Mouse (Mus musculus): Measurements from ENCODE around the gene Akr7a5. TPM values are rescaled to one million over a fixed set of nuclear protein-coding genes. Genes with fewer than 3 reads are reported as not detected.
A peak's percentile ranks its signal among the peaks of the same experiment; 100 is the strongest.

Gene Akr7a5
- 220 and 232 TPM in 2 replicates for polyA plus RNA-seq (2015; fragmentation: Nextera tagmentation; extraction: Ambion mirVana)

DNA sequence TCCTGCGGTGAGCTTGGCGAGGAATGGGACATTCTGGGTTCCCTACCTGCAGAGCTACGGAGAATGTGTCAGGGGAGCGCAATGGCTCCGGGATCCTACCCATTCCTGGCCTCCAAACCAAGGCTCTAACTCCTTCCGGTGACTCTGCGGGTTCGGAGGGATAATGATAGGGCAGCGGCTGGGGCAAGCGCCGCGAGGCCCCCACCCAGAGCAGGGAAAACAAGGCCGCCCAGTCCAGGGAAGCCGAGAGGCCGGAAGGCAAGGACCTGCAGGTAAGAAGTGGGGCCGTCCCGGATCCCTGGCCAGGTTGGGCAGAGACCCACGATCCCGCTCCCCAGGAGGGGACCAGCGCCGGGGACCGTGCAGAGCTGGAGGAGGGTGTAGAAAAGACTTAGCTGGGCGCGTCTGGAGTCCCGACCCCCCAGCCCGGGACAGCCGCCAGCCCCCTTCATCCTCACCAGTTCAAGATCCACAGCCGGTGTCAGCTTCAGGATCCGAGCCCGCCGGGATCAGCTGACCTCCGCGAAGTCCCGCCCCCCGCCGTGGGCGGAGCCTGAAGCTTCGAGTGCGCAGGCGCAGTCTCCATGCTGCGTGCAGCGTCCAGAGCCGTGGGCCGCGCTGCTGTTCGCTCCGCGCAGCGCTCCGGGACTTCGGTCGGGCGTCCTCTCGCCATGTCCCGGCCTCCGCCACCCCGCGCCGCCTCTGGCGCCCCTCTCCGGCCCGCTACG is at the start of gene Akr7a5, which contains the start of gene Pqlc2:
Gene Akr7a5, plus strand, starts transcription at position 574 of the 728 bp plus-strand sequence.
Gene Pqlc2, minus strand, starts transcription at position 538 of the 728 bp plus-strand sequence.
- no peaks in the 10 kb centered on the region for H3K9me3 ChIP-seq (replicated peaks; ENCODE audit: low read length)
- ATAC-seq (replicated peaks; ENCODE audit: low FRiP score, low read depth) (peak; percentile 76), DNase-seq (ENCODE audit: low spot score) (peak; percentile 95)
- H3K4me1 ChIP-seq (replicated peaks; ENCODE audit: insufficient read depth, low read length), result peaks cover 11% of the 10 kb centered on the region; the same call in 1 of the 2 replicates
- no peaks in the 10 kb centered on the region for H3K27me3 ChIP-seq (ENCODE audit: insufficient read depth, low read length)
- H3K27ac ChIP-seq, result peak within 1 kb of the TSS; percentile 92
- peak within 1 kb of the TSS; percentile 91 for H3K4me3 ChIP-seq (replicated peaks; ENCODE audit: low read depth, low read length)
- peak within 1 kb of the TSS; percentile 96 for H3K4me2 ChIP-seq (ENCODE audit: low read length)
- TF ChIP-seq CTCF (IDR thresholded peaks at IDR 0.05; ENCODE audit: low read depth), result 0 out of 2 replicates have a peak, but pooled peaks have one; percentile 8
- H3K9ac ChIP-seq (ENCODE audit: low read depth, low read length), result peak within 1 kb of the TSS; percentile 91
- H3K36me3 ChIP-seq (ENCODE audit: insufficient read depth, low read length), result 0 out of 2 replicates have a peak, but pooled peaks cover 9% of the 10 kb centered on the region
- WGBS, result under 1% methylated on average over 57 of the region's 63 CpGs

DNA sequence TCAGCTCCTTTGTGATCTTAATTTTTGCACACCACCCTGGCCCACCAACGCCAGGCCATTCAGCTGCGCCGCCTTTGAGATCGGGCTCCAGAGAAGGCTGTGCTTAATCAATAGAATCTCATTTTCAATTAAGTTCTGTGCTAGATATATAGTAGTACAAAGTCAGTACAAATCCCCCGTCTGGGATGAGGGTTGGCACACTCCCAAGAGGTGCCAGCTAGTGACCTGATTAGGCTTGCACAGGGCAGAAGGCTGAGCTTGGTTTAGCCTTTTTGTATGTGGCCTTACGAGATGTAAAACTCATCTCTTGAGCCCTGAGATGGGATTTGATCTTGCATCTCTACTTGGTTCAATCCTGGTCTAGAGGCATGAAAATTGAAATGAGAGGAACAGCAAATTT is 47.6 kb upstream of the Akr7a5 start:
- ATAC-seq (replicated peaks; ENCODE audit: low FRiP score, low read depth) (no peak), DNase-seq (ENCODE audit: low spot score) (no peak)
- Histone ChIP-seq H3K9me3 (replicated peaks; ENCODE audit: low read length) (no peaks in the 10 kb centered on the region), H3K36me3 (ENCODE audit: insufficient read depth, low read length) (peaks cover 58% of the 10 kb centered on the region), H3K27me3 (ENCODE audit: insufficient read depth, low read length) (no peaks in the 10 kb centered on the region), H3K27ac (no peak overlapping the region), H3K9ac (ENCODE audit: low read depth, low read length) (no peak overlapping the region), H3K4me3 (replicated peaks; ENCODE audit: low read depth, low read length) (no peak overlapping the region), H3K4me1 (replicated peaks; ENCODE audit: insufficient read depth, low read length) (no peaks in the 10 kb centered on the region), H3K4me2 (ENCODE audit: low read length) (no peak overlapping the region)
- TF ChIP-seq CTCF (IDR thresholded peaks at IDR 0.05; ENCODE audit: low read depth), result no peak
- 88% methylated on average over 6 of the region's 6 CpGs for WGBS

DNA sequence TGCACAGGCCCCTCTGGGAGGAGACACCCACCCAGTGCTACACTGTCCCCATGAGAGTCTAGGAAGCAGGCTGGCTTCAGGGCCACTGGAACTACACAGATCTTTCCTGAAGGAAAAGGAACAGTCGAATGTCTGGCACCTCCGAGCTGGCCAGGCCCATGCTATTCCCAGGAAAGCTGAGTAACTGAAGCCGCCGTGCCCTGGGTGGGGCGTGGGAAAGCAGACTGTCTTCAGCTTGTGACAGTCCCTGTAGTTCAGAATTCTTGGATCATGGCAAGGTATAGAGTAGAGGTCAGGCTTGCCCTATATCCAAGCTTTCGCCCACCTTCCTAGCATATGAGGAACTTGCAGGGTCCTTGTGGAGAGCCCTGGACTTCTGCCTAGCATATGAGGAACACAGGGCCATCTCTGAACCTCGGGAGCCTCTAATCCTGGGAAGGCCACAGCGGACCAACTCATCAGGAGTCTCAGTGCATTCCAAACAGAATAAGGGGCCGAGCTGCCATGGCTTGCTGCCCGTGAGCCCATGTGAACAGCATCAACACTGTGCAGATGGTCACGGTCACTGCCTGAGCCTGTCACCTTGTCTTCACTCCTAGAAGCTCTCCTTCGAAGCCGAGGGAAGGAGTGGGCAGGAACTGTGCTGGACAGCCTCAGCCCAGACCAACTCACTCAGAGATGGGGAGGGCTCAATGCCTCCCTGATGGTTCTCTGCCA is 44.6 kb upstream of the Akr7a5 start:
- Histone ChIP-seq H3K9me3 (replicated peaks; ENCODE audit: low read length) (no peaks in the 10 kb centered on the region), H3K4me1 (replicated peaks; ENCODE audit: insufficient read depth, low read length) (no peaks in the 10 kb centered on the region), H3K4me3 (replicated peaks; ENCODE audit: low read depth, low read length) (no peak overlapping the region), H3K9ac (ENCODE audit: low read depth, low read length) (no peak overlapping the region), H3K4me2 (ENCODE audit: low read length) (no peak overlapping the region), H3K27ac (no peak overlapping the region), H3K36me3 (ENCODE audit: insufficient read depth, low read length) (peaks cover 38% of the 10 kb centered on the region), H3K27me3 (ENCODE audit: insufficient read depth, low read length) (no peaks in the 10 kb centered on the region)
- DNase-seq (ENCODE audit: low spot score) (no peak), ATAC-seq (replicated peaks; ENCODE audit: low FRiP score, low read depth) (no peak)
- no peak for TF ChIP-seq CTCF (IDR thresholded peaks at IDR 0.05; ENCODE audit: low read depth)
- WGBS, result 67% methylated on average over 13 of the region's 13 CpGs

DNA sequence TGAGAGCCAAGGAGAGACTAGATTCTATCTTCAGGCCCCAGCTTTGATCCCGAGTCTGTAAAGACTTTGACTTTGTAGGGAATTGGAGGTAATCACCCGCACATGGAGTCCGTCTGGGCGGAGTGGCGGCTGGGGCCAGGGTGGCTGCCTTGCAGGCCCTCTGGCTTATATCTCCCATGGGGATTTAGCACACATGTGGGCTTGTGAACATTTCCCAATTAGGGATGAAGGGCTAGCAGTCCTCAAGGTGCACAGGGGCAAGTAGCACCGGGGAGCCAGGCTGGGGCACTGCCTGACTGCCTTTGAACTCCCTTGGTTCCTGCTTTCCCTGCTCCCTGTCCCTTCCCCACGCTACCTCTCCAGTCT is 44.1 kb upstream of the Akr7a5 start:
- 67% methylated on average over 7 of the region's 7 CpGs for WGBS

DNA sequence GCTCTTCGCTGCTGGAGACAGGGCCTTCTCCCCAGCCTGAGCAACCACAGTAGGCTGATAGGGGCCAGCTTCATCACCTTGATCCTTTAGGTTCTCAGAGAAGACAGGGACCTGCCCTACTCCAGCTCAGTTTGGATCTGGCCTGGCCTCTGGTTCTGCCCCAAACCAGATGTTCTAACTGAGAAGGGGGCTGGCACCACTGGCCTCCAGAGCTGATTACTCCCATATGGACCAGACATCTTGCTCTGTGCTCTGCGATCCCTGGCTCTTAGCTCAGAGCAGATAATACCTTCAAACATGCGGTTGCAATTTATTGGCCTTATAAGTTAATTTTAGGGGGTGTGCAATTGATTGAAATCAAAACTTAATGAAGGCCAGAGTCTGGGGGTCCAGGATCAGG is 43.2 kb upstream of the Akr7a5 start:
- no peak overlapping the region for H3K27ac ChIP-seq
- H3K4me2 ChIP-seq (ENCODE audit: low read length), result no peak overlapping the region
- no peaks in the 10 kb centered on the region for H3K27me3 ChIP-seq (ENCODE audit: insufficient read depth, low read length)
- H3K36me3 ChIP-seq (ENCODE audit: insufficient read depth, low read length), result peaks cover 29% of the 10 kb centered on the region
- 82% methylated on average over 3 of the region's 3 CpGs for WGBS
- H3K9me3 ChIP-seq (replicated peaks; ENCODE audit: low read length), result no peaks in the 10 kb centered on the region
- no peak for ATAC-seq (replicated peaks; ENCODE audit: low FRiP score, low read depth)
- H3K4me1 ChIP-seq (replicated peaks; ENCODE audit: insufficient read depth, low read length), result no peaks in the 10 kb centered on the region
- DNase-seq (ENCODE audit: low spot score), result no peak
- no peak overlapping the region for H3K4me3 ChIP-seq (replicated peaks; ENCODE audit: low read depth, low read length)
- TF ChIP-seq CTCF (IDR thresholded peaks at IDR 0.05; ENCODE audit: low read depth), result no peak
- H3K9ac ChIP-seq (ENCODE audit: low read depth, low read length), result no peak overlapping the region

More for the DNA sequence above, 44.1 kb upstream of the Akr7a5 start:
- peaks cover 37% of the 10 kb centered on the region for H3K36me3 ChIP-seq (ENCODE audit: insufficient read depth, low read length)
- no peak overlapping the region for H3K9ac ChIP-seq (ENCODE audit: low read depth, low read length)
- H3K27me3 ChIP-seq (ENCODE audit: insufficient read depth, low read length), result no peaks in the 10 kb centered on the region
- H3K4me2 ChIP-seq (ENCODE audit: low read length), result no peak overlapping the region
- TF ChIP-seq CTCF (IDR thresholded peaks at IDR 0.05; ENCODE audit: low read depth), result no peak
- DNase-seq (ENCODE audit: low spot score) (no peak), ATAC-seq (replicated peaks; ENCODE audit: low FRiP score, low read depth) (no peak)
- H3K4me1 ChIP-seq (replicated peaks; ENCODE audit: insufficient read depth, low read length), result no peaks in the 10 kb centered on the region
- no peaks in the 10 kb centered on the region for H3K9me3 ChIP-seq (replicated peaks; ENCODE audit: low read length)
- H3K27ac ChIP-seq, result no peak overlapping the region
- H3K4me3 ChIP-seq (replicated peaks; ENCODE audit: low read depth, low read length), result no peak overlapping the region

DNA sequence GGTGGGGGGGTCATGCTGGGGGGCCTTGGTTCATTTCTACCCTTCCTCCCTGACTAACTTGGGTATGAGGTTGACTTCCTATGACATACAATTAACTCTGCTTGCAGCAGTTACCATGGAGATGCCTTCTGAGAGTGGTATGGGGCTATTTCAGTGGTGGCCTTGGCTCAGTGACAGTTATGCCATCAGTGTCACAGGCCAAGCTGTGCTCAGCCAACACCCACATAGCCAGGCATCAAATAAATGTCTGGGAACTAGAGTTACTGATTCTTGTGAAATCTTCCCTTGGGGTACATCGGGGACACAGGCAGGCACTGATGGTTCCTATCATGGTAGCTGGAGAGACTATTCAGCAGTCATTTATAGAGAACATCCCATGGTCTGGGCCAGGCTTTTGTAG is 42.3 kb upstream of the Akr7a5 start:
- DNase-seq (ENCODE audit: low spot score) (no peak), ATAC-seq (replicated peaks; ENCODE audit: low FRiP score, low read depth) (no peak)
- Histone ChIP-seq H3K9me3 (replicated peaks; ENCODE audit: low read length) (no peaks in the 10 kb centered on the region), H3K9ac (ENCODE audit: low read depth, low read length) (no peak overlapping the region), H3K4me3 (replicated peaks; ENCODE audit: low read depth, low read length) (no peak overlapping the region), H3K4me2 (ENCODE audit: low read length) (no peak overlapping the region), H3K36me3 (ENCODE audit: insufficient read depth, low read length) (peaks cover 22% of the 10 kb centered on the region), H3K27me3 (ENCODE audit: insufficient read depth, low read length) (no peaks in the 10 kb centered on the region), H3K27ac (no peak overlapping the region), H3K4me1 (replicated peaks; ENCODE audit: insufficient read depth, low read length) (no peaks in the 10 kb centered on the region)
- no peak for TF ChIP-seq CTCF (IDR thresholded peaks at IDR 0.05; ENCODE audit: low read depth)
- 91% methylated on average over 1 of the region's 1 CpGs for WGBS

Data from kidney, postnatal 0 days (tissue).